Mouse (Mus musculus): Measurements from ENCODE around the gene Rpl22. TPM values are rescaled to one million over a fixed set of nuclear protein-coding genes. Genes with fewer than 3 reads are reported as not detected.

Rpl22 gene
- total RNA-seq, 2 experiments from 2014 or later, result 171 to 172 TPM

DNA sequence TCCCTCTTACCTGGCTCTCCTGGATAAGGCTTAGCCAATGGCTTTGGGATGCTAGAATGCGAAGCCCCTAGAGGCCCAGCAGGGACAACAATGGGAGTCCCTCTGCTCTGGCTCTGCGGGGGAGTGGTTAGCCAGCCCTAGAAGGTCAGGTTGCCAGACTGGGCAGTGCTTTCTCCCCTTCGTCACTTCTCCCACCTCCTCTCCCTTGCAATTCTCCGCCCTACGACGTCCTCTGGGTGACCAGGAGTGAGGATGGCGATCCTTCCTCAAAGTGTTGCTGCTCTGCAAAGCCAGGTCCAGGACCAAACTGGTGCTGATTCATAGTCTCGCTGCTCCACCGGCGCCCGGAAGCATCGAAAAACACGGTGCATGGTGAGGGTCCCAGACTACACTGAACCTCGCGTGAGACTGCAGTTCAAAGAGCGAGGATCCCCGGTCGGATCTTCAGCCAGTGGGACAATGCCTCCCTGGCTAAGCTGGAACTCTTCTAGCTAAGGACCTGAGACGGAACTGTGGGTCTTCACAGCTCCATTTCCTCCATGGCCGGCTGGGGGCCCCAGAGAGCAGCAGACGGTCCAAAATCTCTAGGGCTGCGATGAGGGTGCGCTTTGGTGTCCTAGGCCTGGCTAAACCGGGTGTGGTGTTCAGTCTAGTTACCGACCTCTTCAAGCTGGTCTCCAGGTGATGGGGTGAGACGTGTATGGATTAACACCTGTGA is 6.9 kb upstream of the Rpl22 start, which contains the start of gene Rnf207:
Gene Rnf207 (minus strand): TSS at position 477 of the 718 bp plus-strand sequence.
- Histone ChIP-seq H3K4me3 (peak within 1 kb of the TSS; percentile 31; the same call in 1 of the 2 replicates), H3K27ac (no peak within 1 kb of the TSS)
- DNase-seq (ENCODE audit: extremely low spot score in 1 of 2, low spot score in 2 of 2), result peak; percentile 49 to 58
- TF ChIP-seq CTCF (IDR thresholded peaks at IDR 0.05), result peak; percentile 68
- intact Hi-C loops (cut with DNase I), result no loop called here

DNA sequence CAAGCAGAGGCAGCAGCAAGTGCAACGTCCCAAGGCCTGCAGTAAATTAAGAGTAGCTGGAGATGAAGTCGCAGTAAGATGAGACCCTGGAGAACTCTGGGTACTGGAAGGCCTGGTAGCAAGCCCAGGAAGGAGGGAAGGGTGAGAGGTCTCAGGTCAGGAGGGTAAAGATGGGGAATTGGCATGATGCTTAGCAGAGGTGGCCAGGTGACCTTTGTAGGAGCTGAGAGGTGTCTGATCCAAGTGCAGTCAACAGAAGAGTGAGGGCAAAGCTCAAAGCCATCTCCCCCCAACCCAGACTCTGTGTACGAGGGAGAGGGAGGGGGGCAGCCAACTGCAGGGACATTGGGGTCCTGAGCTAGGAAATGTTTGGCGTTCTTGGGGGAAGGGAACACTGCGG is 4.1 kb upstream of the Rpl22 start:
- TF ChIP-seq CTCF (IDR thresholded peaks at IDR 0.05), result no peak
- intact Hi-C loops (cut with DNase I), result no loop called here
- no peak overlapping the region for H3K4me3 ChIP-seq
- no peak for DNase-seq (ENCODE audit: extremely low spot score in 1 of 2, low spot score in 2 of 2)
- H3K27ac ChIP-seq, result no peak overlapping the region

DNA sequence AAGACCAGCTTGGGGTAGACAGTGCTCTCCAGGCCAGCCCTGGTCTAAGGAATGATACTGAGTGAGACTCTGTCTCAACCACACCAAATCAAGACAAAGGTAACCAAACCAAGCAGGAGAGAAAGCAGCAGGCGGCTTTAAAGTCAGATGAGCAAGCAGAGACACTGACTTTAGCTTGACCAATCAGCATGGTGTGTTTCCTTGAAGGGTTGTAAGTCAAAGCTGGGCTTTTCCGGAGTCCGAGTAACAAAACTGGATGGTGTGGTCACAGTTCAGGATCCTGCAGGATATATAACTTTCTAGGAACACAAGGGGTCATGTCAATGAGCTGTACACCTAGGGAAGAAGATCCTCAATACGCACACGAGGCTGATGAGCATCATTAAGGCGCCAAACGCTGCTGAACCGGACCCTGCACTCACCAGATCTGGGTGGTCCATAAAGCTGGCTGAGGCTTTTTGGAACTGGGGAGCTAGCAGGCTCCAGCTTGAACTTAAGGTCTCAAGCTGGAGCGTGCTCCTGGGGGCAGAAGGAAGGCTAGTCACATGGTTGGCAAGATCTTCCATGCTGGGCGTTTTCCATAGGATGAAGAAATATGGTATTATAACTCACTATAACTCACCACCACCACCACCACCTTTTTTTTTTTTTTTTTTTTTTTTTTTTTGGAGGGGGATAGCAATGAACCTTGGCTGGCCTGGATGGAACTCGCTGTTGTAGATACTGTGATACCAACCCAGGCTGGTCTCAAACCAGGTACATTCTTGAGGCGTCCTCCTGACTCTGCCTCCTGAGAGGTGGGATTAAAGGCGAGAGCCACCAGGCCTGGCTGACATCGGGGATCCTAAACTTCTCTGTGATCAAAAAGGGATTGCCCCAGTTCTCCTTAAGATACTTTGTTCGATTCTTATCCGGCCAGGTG is 640 bp upstream of the Rpl22 start:
- Histone ChIP-seq H3K27ac (peak overlapping the region; percentile 34; the same call in 1 of the 2 replicates), H3K4me3 (peak overlapping the region; percentile 97)
- TF ChIP-seq CTCF (IDR thresholded peaks at IDR 0.05), result no peak
- no peak for DNase-seq (ENCODE audit: extremely low spot score in 1 of 2, low spot score in 2 of 2)
- intact Hi-C loops (cut with DNase I), result loop anchor here (5.0 kb wide), 2 partner anchors 152 to 153 kb away; partner anchors contain the start of genes Kcnab2 and Nphp4

DNA sequence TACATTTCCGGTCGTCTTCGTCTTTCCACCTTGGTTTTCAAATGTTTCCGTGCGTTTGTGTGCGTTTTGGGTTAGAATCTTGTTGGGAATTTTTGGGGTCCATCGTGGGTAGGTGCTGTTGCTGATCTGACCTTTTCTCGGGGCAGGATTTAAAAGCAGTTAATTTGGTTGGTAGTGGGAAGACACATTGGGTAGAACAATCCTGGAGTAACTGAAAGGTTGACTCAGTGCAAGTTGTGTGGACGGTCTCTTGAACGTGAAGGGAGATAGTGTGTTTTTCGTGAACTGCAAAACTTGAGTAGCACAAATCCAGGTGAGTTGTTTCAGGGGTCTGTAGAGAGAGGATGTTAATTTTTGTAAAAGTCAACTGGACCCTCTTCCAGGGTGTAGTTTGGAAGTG is 1.0 kb downstream of the Rpl22 start:
- intact Hi-C loops (cut with DNase I), result loop anchor here (5.0 kb wide), 2 partner anchors 151 to 154 kb away; partner anchors contain the start of genes Kcnab2 and Nphp4
- no peak for DNase-seq (ENCODE audit: extremely low spot score in 1 of 2, low spot score in 2 of 2)
- TF ChIP-seq CTCF (IDR thresholded peaks at IDR 0.05), result no peak
- Histone ChIP-seq H3K4me3 (peak overlapping the region; percentile 97), H3K27ac (no peak overlapping the region)

DNA sequence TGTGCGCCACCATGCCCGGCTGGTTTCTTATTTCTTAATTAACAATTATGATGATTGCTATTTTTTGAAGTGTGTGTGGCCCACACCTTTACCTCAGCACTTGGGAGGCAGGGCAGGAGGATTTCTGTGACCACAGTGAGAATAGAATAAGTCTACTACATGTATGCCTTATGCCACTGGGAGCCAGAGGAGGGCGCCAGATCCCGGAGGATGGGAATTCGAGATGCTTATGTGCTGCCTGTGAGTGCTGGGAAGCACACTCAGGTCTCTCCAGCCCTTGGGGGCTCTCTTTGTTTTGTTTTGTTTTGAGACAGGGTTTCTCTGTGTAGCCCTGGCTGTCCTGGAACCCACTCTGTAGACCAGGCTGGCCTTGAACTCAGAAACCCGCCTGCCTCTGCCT is 3.1 kb downstream of the Rpl22 start:
- DNase-seq (ENCODE audit: extremely low spot score in 1 of 2, low spot score in 2 of 2), result peak in 1 of 2 experiments; percentile 35
- peak; percentile 40; the same call in 1 of the 2 replicates for TF ChIP-seq CTCF (IDR thresholded peaks at IDR 0.05)
- H3K4me3 ChIP-seq, result no peak overlapping the region
- no peak overlapping the region for H3K27ac ChIP-seq
- intact Hi-C loops (cut with DNase I), result loop anchor here (5.0 kb wide), 2 partner anchors 149 to 156 kb away; partner anchors contain the start of genes Kcnab2 and Nphp4

DNA sequence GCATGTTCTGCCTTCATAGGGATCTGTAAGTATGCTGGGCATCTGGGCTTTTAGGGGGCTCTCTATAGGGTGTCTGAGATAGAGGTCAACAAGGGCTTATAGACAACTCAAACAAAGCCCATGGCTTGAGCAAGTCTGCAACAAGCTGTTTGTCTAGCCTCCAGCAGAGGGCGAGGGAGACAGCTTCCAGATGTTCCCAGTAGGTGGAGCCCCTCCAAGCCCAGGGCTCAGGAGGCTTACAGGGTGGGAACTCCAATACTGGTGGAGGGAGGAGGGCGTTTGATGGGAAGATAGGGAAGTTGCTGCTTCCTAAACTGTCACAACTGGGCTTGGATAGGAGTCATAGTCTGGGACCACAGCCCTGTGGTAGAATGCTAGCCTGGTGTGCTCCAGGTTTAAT is 7.4 kb downstream of the Rpl22 start:
- intact Hi-C loops (cut with DNase I), result no loop called here

DNA sequence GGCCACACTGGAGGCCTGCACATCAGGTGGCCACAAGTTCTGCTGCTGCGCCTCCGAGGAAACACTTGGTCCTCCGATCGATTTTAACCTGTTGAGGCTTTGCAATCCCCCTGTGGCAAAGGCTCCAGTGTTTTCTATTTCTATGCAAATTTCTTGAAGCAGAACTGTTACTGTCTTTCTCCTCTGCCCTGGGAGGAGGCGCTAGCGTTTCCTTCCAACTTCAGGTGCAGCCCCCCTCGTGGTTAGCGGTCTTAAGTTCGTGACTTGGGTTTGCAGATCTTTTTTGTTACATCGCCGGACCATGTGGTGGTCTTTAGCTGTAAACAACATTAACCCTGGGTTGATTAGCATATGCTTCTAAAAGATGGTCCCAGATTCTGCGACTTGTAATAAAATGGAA is 8.0 kb downstream of the Rpl22 start:
- no peak for TF ChIP-seq CTCF (IDR thresholded peaks at IDR 0.05)
- Histone ChIP-seq H3K4me3 (no peak overlapping the region), H3K27ac (no peak overlapping the region)
- intact Hi-C loops (cut with DNase I), result no loop called here
- DNase-seq (ENCODE audit: extremely low spot score in 1 of 2, low spot score in 2 of 2), result no peak

More for the DNA sequence above, 7.4 kb downstream of the Rpl22 start:
- peak; percentile 68 to 69 for DNase-seq (ENCODE audit: extremely low spot score in 1 of 2, low spot score in 2 of 2)
- no peak overlapping the region for H3K27ac ChIP-seq
- H3K4me3 ChIP-seq, result no peak overlapping the region
- TF ChIP-seq CTCF (IDR thresholded peaks at IDR 0.05), result peak; percentile 97

DNA sequence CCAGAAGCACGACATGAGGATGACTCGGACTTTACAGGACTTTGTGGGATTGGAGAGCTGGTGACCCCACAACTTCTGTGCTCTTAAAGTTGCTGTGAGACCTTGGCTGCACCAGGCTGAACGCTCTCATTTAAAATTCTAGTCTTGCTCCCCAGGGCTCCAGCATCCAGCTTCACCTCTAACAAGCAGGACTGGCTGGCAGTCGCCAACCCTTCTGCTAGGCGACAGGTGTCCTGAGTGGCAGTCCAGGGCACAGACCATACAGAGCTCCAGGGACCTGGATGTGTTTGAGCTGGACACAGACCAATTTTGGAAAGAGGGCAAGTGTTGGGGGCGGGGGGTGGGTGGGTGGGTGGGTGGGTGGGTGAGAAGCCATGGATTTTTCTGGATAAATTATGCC is 12.2 kb downstream of the Rpl22 start:
- DNase-seq (ENCODE audit: extremely low spot score in 1 of 2, low spot score in 2 of 2), result no peak
- Histone ChIP-seq H3K4me3 (no peak overlapping the region), H3K27ac (no peak overlapping the region; the same call in 1 of the 2 replicates)
- intact Hi-C loops (cut with DNase I), result loop anchor here (5.0 kb wide), 1 partner anchor 155 kb away; no protein-coding TSS in a partner anchor
- no peak for TF ChIP-seq CTCF (IDR thresholded peaks at IDR 0.05)

DNA sequence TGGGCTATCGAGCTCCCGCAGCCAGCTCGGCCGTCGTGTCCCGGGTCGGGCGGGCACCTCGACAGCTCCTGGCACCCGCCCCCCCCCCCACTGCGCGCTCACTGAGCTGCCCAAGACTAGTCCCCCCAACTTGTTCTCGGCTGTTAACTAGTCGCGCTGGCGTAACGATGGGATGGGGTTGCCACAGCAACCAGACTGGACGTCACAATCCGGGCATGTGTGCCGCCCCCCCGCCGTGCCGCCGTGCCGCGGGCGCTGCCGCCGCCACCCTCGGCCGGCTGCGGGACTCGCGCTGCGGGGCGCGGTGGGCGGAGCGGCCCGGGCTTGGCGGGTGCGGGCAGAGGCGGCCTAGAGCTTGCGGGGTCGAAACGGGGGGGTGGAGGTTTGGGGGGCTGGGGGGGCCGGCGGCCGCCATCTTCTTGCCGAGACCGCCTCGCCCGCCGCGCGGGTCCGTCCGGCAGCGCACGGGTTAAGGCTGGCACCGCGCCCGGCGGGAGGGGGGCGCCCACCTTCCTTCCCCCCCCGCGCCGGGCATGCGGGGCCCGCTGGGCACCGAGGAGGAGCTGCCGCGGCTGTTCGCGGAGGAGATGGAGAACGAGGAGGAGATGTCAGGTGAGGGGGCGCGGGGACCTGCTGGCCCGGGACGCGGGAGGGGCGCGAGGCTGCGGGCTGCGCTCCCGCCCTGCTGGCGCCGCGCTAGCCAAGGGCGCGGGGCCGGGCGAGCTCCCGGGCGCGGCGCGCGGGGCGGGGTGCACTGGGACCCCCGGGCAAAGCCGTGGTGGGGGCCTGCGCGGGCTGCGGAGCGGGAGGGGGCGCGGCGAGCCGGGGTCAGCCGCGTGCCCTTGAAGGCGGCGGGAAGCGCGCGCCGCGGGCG is 13.1 kb downstream of the Rpl22 start, which contains the start of gene Chd5:
Gene Chd5 (plus strand): TSS at position 233 of the 874 bp plus-strand sequence.
- intact Hi-C loops (cut with DNase I), result loop anchor here (5.0 kb wide), 1 partner anchor 154 kb away; no protein-coding TSS in a partner anchor
- Histone ChIP-seq H3K27ac (peak within 1 kb of the TSS; percentile 92), H3K4me3 (peak within 1 kb of the TSS; percentile 56)
- peak; percentile 71 to 81 for DNase-seq (ENCODE audit: extremely low spot score in 1 of 2, low spot score in 2 of 2)
- TF ChIP-seq CTCF (IDR thresholded peaks at IDR 0.05), result no peak

DNA sequence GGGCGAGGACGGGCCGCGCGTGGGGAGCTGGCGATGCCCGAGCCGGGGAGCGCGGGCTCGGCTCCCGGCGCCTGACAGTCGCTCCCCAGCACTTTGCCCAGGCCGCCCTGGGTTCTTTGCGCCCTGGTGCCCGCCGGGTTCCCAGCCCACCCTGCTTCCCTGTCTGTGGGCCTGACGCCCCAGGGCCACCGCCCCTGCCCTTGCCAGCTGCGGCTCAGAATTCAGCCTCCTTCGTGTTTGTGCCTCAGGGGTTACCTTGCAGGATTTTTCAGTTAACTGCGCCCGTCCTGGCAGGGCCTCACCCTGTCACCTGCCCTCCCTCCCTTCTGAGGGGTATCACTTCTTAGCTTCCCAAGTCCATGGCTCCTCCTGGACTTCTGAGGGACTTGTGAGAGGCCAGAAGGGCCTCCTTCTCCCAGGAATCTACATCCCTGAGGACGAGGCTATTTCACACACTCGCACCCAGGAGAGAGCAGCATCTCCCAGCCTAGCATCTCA is 13.8 kb downstream of the Rpl22 start:
- H3K4me3 ChIP-seq, result peak overlapping the region; percentile 56
- DNase-seq (ENCODE audit: extremely low spot score in 1 of 2, low spot score in 2 of 2), result peak in 1 of 2 experiments; percentile 36
- TF ChIP-seq CTCF (IDR thresholded peaks at IDR 0.05), result no peak
- H3K27ac ChIP-seq, result peak overlapping the region; percentile 83
- intact Hi-C loops (cut with DNase I), result loop anchor here (5.0 kb wide), 1 partner anchor 153 kb away; no protein-coding TSS in a partner anchor
